Mouse (Mus musculus) spleen, postnatal 36 days (tissue): ENCODE measurements around the gene Sik2.

Experiments
- DNase-seq, 2 experiments: peaks; one replicate each; pipeline ENCODE4 v3.0.0; 2022; ENCODE audit warnings: low spot score in 2 of 2, mixed read lengths in 1 of 2

Sik2 gene

DNA sequence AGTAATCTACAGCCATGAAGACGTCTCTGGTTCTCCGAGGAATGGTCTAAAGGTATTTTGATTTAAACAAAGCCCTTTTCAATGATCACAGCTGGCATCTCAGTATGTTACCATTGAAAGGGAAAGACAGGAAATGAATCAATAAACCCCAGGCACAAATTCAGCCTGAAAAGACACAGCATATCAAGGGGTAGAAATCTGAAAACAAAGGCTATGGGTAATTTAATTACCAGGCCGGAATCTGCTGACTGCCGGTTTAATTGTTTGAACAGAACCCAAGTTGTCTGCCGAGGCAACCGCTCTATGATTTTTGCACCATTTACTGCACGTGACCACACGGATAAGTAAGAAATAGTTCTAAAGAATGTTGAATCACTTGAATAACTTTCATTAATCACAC, 22.8 kb downstream of the Sik2 start:
- no peak for DNase-seq

DNA sequence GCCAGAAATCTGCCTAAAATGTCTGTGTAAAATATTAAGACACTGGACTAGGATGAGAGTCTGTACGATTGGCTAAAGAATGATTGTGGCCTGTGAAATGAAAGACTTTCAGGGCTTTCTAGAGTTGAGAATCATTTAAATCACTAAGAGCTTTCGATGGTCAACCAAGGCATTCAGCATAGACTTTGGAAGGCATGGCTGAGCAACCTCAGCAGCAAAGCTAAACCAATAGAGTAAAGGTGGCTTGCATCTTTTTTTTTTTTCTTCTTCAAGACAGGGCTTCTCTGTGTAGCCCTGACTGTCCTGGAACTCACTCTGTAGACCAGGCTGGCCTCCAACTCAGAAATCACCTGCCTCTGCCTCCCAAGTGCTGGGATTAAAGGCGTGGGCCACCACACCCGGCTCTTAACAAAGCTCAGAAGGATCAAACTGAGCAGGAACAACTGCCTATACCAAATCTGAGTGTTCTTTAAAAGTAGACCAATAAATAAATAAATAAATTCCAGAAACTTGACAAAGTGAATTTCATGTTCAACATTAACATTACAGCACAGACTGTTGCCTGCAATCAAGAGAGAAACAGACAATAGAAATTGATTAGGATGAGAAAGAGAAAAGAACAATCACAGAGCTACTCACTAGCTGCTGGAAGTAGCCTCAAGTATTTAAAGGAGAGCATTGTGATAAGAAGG, 27.2 kb downstream of the Sik2 start:
- DNase-seq = no peak

DNA sequence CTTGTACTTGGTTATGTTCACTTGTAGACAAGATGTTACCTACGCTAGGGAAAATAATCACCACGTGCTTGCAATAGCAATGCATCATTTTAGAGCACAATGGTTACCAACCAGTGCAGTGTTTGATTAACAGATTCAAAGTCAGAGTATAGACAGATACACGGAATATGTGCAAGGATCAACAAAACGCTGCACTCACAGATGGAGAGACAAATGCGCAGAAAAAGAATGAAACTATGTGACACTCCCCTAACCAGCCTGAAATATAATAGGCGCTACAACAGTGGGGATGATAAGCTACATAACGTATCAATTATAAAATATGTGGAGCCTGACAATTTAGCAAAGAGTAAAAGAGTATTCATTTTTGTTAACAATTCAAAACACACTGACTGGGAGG, 34.2 kb downstream of the Sik2 start:
- no peak for DNase-seq

DNA sequence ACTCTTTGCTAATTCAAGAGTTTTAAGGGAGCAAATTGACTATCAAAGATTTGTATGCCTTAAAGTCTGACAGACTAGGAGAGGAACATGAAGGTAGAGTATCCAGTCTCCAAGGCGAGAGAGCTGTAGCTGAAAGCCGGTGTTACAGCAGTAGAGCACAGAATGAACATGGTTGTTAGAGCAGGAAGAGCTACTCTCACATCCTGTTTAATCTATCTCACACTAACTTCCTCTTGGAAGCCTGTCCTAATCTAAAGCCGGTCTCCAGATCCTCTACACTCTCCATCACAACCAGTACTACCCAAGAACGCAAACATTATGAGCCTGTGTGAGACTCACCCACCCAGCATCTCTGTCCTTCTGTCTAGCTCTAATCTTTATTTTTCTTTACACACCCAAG, 38.5 kb downstream of the Sik2 start:
- DNase-seq = no peak

DNA sequence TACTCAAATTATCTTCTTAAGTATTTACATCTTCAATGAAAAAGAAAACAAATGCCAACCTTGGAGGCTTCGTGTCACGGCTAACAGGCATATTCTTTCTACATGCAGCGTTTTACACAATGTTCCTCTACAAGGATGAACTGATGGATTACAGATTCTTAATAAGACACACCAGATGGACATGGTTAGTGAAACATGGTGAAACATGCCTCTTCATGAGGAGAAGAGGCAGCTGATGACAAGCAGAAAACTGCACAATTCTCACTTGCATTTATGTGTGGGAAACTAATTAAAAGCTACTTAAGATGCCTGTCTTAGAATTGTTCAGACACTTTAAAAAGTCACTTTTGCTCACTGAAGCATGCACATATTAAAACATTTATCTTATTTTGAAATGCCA, 39.6 kb downstream of the Sik2 start:
- no peak for DNase-seq

- DNase-seq = no peak
Measured at GRCm38 (mm10) chr9:50966277-50966676, 42.6 kb downstream of the Sik2 start.

GRCm38 (mm10) chr9:50965392-50965791, 43.5 kb downstream of the Sik2 start:
- DNase-seq = no peak

- no peak for DNase-seq
Measured at GRCm38 (mm10) chr9:50964911-50965310, 44.0 kb downstream of the Sik2 start.

GRCm38 (mm10) chr9:50957956-50958489, 50.9 kb downstream of the Sik2 start:
- no peak for DNase-seq

DNA sequence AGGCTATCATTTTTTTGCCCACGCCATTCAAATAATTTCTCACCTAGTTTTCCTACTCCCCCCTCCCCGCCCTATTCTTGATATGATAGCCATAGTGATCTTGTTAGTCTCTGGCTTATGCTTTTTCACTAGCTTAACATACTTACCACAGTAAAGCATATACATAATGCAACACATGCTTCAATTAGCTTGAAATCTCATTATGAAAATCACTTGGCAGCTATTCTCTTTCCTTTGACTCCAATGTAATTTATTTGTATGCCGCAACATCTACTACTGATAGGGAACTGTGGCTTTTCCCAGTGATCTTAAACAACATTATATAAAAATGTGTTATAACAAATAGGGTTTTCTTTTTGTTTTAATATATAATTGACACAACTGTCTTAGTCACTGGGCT, 53.7 kb downstream of the Sik2 start:
- DNase-seq = no peak

GRCm38 (mm10) chr9:50948097-50948823, 60.6 kb downstream of the Sik2 start:
- no peak for DNase-seq

- DNase-seq = no peak
Measured at GRCm38 (mm10) chr9:50946338-50946737, 62.5 kb downstream of the Sik2 start.

DNA sequence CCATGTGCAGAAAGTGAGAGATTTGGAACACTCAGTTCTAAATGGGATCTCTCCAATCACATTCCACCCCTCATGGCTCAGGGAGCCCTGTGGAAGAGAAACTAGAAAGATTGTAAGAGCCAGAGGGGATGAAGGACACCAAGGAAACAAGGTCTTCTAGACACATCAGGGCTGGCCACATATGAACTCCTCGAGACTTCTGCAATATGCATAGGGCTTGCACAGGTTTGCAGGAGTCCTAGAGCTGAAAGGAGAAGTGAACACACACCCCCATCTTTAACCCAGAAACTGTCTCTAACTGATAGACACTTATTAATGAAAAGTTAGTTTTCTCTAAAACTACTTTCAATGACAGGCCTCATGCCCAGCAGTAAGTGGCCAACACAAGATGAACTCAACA, 64.0 kb downstream of the Sik2 start:
- no peak for DNase-seq

- no peak for DNase-seq
Measured at GRCm38 (mm10) chr9:50942711-50943110, 66.2 kb downstream of the Sik2 start.

DNA sequence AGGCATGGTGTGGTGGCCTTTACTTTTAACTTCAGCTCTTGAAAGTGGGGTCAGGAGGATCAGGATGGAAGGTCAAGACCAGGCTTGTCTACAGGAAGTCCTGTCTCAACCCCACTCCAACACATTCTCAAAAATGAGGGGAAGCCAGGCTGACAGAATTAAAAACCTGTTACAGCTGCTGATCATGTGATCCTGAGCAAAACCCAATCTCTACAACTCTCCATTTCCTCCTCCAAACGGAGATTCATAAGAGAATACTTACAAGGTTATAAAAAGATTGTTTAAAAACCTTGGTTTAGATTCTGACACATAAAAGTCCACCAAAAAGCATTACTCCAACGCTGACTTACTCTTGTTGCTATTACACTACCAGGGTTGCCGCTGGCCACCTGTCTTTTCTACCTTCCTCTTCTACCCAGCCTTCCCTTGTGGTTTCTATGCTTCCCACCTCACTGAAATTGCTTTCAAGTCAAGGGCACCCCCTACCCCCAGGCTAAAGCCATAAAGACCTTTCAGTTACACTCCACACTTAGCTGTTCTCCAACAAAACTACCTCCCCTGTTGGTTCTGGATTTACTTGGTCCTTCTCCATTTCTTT, 67.0 kb downstream of the Sik2 start:
- no peak for DNase-seq

- DNase-seq = no peak
Measured at GRCm38 (mm10) chr9:50929986-50930385, 78.9 kb downstream of the Sik2 start.

DNA sequence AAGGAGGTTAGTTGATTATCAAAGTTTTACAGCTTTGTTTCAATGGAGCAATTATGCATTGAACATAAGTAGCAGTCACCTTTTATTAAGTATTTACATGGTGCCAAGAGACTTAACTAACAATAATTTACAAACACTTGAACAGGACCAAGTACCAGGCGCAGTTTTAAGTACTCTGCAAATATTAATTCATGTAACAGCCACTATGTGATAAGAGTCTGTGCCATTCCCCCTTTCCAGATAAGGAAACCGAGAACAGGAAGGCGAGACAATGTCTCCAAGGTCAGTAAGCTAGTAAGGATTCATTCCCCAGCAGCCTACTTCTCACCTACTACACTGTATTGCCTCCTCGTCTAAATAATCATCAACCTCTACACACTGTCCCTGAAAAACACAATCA, 83.1 kb downstream of the Sik2 start:
- DNase-seq = no peak

GRCm38 (mm10) chr9:50924454-50924853, 84.4 kb downstream of the Sik2 start:
- DNase-seq = peak in 1 of 2 experiments; percentile 21

GRCm38 (mm10) chr9:50922363-50923153, 86.3 kb downstream of the Sik2 start:
- no peak for DNase-seq

DNA sequence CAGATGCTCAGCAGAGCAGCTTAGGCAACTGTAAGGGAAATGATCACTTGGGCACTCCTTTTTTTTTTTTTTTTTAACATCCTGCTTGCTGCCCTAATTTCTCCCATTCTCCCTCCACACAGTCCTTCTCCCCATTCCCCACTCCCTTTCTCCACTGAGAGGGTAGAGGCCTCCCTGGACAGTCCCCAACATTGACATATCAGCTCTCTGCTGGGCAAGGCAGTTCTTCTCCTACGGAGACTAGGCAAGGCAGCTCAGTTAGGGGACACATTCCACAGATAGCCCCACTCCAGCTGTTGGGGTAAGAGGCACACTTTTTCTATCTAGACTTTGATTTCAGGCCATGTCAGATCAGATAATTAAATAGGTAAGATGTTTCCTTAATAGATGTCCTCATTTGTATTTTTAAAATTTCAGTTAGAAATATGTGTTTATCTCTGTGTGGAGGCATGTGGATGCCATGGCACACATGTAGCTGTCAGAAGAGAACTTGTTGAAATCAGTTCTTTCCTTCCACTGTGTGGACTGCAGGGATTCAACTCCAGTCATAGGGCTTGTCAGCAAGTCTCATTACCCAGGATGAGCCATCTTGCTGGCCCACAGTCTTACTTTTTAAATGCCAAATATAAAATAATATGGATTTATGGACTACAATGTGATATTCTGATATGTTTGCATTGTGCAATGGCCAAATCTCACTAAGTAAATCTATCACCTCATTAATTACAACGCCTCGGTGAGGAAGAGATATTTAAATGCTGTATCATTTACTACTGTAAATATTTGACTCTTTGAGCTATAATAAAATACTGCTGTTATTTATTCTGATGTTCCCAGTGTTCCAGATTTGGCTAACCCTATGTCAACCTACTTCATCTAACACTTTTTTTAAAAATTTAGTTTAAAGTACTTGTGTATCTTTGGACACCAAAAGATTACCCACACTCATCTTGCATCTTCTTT, 87.7 kb downstream of the Sik2 start:
- no peak for DNase-seq

DNA sequence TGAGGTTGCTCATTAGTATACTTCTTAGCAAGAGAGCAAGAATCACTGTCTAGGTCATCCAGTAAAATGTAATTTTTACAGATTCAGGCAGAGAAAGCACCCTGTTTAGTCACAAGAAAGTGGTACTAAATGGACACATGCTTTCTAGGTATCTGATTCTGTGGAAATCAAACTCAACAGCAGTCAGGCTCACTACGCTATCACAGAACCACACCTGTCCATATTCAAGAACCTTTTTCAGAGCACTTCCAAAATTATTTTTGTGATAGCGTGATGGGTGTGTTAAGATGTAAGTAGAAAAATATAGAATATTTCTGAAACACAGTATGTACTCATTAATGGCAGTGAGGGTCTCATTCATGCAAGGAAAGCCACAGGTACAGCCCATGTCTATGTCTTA, 89.3 kb downstream of the Sik2 start:
- no peak for DNase-seq
